Mouse (Mus musculus): ENCODE measurements around the gene Repin1. TPM values are rescaled to one million over a fixed set of nuclear protein-coding genes. Genes with fewer than 3 reads are reported as not detected.

Gene Repin1
- polyA plus RNA-seq, 1 experiment, result 8.5 TPM

- DNase-seq (ENCODE audit: low read depth, low spot score), result no peak
- WGBS, result 11% methylated on average over 3 of the region's 3 CpGs
These were observed 53.3 kb downstream of the Repin1 start, which contains the start of gene Gimap8 for GRCm38 (mm10) chr6:48646995-48647394. Gimap8 (plus strand) TSS chr6:48647234.

- no peak for DNase-seq (ENCODE audit: low read depth, low spot score)
- 65% methylated on average over 2 of the region's 2 CpGs for WGBS
These were observed 53.9 kb downstream of the Repin1 start for GRCm38 (mm10) chr6:48647611-48648010.

Other genes with a start within 250 kb of the Repin1 start
- 11.4 and 11.6 TPM in 2 replicates for gene Krba1, start 198.3 kb upstream of the Repin1 start, polyA plus RNA-seq (2012; rRNA removed)
- 13.2 and 19.4 TPM in 2 replicates for gene Zfp467, start 148.1 kb upstream of the Repin1 start, polyA plus RNA-seq (2012; rRNA removed)
- 1.0 and 1.1 TPM in 2 replicates for gene Sspo, start 145.7 kb upstream of the Repin1 start, polyA plus RNA-seq (2012; rRNA removed)
- gene Atp6v0e2, start 56.3 kb upstream of the Repin1 start, polyA plus RNA-seq (2012; rRNA removed), result 41.1 and 45.9 TPM in 2 replicates
- 12.1 and 17.2 TPM in 2 replicates for gene Lrrc61, start 39.1 kb upstream of the Repin1 start, polyA plus RNA-seq (2012; rRNA removed)
- gene Rarres2, start 21.1 kb upstream of the Repin1 start, polyA plus RNA-seq (2012; rRNA removed), result 80.9 and 95.3 TPM in 2 replicates
- gene Gm45021, start 4.3 kb upstream of the Repin1 start, polyA plus RNA-seq (2012; rRNA removed), result not detected in 2 replicates
- not detected in 2 replicates for gene Gm44965, start 58 bp downstream of the Repin1 start, polyA plus RNA-seq (2012; rRNA removed)
- 1.6 and 1.9 TPM in 2 replicates for gene Zfp775, start 8.2 kb downstream of the Repin1 start, polyA plus RNA-seq (2012; rRNA removed)
- gene AI854703, start 32.9 kb downstream of the Repin1 start, polyA plus RNA-seq (2012; rRNA removed), result 0.52 and 0.63 TPM in 2 replicates
- gene Gimap8, start 53.4 kb downstream of the Repin1 start, polyA plus RNA-seq (2012; rRNA removed), result 2.6 and 4.5 TPM in 2 replicates
- 5.6 and 8.2 TPM in 2 replicates for gene Gimap9, start 82.2 kb downstream of the Repin1 start, polyA plus RNA-seq (2012; rRNA removed)
- 20.7 and 24.6 TPM in 2 replicates for gene Gimap4, start 90.7 kb downstream of the Repin1 start, polyA plus RNA-seq (2012; rRNA removed)
- gene Gimap6, start 114.3 kb downstream of the Repin1 start, polyA plus RNA-seq (2012; rRNA removed), result 11.9 and 12.3 TPM in 2 replicates
- 0.17 TPM in 1 of 2 replicates, not detected in the other for gene Gm28053, start 124.7 kb downstream of the Repin1 start, polyA plus RNA-seq (2012; rRNA removed)
- gene Gimap7, start 124.7 kb downstream of the Repin1 start, polyA plus RNA-seq (2012; rRNA removed), result 4.7 and 5.0 TPM in 2 replicates
- gene Gimap1, start 145.2 kb downstream of the Repin1 start, polyA plus RNA-seq (2012; rRNA removed), result 12.2 and 13.9 TPM in 2 replicates
- 13.0 and 15.0 TPM in 2 replicates for gene Gimap5, start 152.3 kb downstream of the Repin1 start, polyA plus RNA-seq (2012; rRNA removed)
- gene Gimap3, start 177.0 kb downstream of the Repin1 start, polyA plus RNA-seq (2012; rRNA removed), result 22.1 and 22.2 TPM in 2 replicates
- 121 and 133 TPM in 2 replicates for gene Tmem176a, start 247.0 kb downstream of the Repin1 start, polyA plus RNA-seq (2012; rRNA removed)
- 338 and 348 TPM in 2 replicates for gene Tmem176b, start 247.6 kb downstream of the Repin1 start, polyA plus RNA-seq (2012; rRNA removed)